Mouse (Mus musculus): ENCODE results near the gene Maco1.

DNA sequence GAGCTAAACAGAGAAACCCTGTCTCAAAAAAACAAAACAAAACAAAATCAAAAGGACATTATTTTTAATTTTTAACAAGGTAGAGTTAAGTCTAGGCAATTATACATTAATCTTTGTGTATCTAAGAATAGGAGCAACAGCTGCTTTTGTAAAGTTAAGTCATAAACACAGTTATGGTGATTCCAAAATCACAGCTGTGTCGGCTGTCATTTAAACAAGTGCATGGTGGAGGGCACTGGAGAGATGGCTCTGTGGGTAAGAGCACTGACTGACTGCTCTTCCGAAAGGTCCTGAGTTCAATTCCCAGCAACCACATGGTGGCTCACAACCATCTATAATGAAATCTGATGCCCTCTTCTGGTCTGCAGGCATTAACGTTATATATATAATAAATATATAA is 21.2 kb downstream of the Maco1 start:
- TF ChIP-seq POLR2A (IDR thresholded peaks at IDR 0.05; ENCODE audit: extremely low read depth, insufficient read depth, low read length), result no peak
- TF ChIP-seq CTCF (IDR thresholded peaks at IDR 0.05; ENCODE audit: extremely low read depth, insufficient read depth, low read length), result no peak
